Mouse (Mus musculus): Measurements from ENCODE around the gene Adamts9.
A peak's percentile ranks its signal among the peaks of the same experiment; 100 is the strongest.

The Adamts9 gene

DNA sequence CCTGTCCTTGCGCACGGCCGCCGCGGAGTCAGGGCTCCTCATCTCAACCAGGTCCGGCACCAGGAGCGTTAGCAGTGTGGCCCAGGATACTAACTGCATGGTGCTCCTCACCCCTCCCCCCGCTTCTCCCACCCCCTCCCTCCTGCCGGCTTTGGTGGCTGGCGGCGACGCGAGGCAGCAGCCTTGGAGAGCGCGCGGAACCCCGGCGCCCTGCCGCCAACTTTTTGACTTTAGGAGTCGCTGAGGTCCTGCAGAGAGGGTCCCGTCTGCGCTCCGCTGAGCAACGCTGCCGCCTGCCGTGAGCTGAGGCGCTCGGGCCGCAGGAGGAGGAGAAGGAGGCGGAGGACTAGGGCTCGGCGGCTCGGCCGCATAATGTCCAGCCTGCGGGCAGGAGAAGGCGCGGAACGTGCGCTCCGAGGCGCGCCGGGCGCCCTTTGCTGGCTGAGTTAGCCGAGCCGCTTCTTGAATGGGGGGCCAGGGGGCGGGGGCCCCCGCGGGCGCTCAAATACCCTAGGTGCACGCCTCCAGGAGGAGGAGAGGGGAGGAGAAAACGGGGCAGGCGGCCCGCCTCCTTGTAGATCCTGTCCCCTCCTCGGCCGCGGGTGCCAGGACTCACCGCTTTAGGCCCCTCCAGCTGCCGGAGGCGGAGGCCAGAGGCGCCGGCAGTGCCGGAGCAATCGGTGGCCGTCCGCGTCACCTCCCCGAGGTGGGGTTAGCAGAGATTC lies at the start of gene Adamts9:
Gene Adamts9 (minus strand): TSS at position 436 of the 725 bp plus-strand sequence.
- DNase-seq (ENCODE audit: low spot score in 2 of 2) = peak; percentile 53 to 79

DNA sequence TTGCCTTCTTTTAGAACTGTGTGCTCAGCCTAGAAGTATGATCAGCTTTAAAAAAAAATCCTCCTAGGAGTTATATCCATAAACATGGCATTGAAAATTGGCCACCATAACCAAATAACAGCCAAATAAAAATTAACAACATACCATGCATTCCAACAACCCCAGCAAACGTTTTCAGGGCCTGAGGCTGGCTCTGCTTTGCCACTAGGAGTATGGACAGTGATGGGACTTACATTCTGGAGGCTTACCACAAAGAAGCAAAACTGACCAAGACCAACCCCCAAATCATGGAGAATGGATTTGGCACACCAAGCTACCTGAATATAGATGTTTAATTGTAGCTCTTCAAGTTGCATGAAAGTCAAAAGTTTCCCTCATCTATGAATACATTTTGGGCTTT lies 48.3 kb upstream of the Adamts9 start:
- no peak for DNase-seq (ENCODE audit: low spot score in 2 of 2)

DNA sequence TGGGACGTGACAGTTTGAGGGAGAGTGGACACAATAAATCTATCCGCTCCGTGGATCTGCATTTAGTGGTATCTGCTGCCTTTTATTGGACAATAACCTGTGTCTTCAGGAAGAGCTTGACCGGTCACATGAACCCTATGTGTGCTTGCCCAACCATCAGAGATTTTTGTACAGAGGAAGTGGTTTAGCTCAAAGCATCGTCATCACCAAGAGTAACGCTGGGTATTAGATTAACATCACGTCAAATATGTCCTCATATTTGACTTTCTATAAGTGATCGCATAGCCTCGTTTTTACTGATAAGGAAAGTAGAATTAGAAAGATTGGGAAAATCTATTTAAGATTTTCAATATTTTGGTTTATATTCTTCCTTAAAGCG lies 45.3 kb upstream of the Adamts9 start:
- no peak for DNase-seq (ENCODE audit: low spot score in 2 of 2)

GRCm38 (mm10) chr6:92987846-92988619 lies 44.7 kb upstream of the Adamts9 start:
- DNase-seq (ENCODE audit: low spot score in 2 of 2) = no peak

DNA sequence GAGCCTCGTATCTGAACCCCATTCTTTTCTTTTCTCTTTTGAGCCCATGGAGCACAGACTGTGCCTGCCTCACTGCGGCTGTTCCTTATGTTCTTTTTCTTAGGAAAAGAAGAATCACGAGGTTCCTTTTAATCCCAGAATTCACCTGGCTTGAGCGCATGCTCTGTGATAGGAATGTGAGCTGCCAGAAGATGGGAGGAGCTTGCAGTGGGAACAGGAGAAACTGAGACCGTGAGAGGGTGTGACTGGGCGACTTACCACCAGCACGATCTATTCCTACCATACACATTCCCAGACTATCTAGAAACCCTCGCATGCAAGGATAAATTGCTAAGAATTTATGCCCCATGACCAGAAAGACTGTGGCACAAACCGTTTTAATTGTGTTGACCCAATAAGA lies 44.1 kb upstream of the Adamts9 start:
- DNase-seq (ENCODE audit: low spot score in 2 of 2) = no peak

DNA sequence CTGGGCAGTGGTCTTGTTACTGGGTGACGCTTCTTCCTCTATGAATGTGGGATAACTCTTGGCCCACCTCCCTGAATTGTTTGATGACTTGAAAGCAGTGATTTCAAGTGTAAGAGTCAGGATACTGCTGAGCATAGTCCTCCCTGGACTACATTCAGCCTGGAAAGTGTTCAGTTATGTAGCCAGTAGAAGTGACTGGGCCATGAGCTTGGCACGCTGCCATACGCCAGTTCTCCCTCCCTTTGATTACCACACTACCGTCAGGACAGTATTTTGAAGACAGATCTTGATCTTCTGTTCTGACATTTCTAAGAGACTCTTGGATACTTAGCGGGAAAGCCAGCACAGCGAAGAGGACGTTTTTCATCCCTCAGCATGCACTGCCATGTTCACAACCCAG lies 40.1 kb upstream of the Adamts9 start:
- no peak for DNase-seq (ENCODE audit: low spot score in 2 of 2)

DNA sequence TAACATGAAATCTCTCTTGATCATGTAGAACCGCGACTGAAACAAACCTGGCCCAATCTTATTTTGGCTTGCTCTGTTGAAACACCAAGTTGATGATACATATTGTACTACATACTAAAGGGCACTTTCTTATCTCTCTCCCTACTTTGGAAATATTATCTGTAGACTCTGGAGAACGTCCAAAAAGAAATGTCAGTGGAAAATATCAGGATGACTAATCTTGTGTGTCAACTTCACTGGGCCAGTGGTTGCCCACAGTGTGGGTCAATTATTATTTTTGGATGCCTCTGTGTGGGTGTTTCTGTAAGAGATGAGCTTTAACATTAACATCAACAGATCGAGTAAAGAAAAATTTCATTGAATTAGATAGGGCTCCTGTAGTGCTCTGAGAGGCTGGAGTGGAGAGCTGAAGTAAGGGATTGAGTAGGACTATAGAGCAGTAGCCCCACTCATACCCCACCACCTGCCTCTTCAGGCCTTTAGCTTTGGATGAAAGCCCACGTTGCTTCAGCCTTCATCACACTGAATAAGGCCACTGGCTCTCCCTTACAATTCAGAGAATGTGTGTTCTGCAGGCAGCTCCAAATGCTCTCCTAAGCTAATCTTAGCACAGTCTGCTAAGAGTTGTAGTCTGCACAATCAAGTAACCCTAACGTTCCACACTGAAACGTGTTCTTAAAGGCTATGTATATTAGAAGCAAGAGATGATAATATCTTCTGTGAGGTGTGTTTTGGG lies 38.3 kb upstream of the Adamts9 start:
- DNase-seq (ENCODE audit: low spot score in 2 of 2) = no peak

GRCm38 (mm10) chr6:92973340-92973739 lies 30.0 kb upstream of the Adamts9 start:
- no peak for DNase-seq (ENCODE audit: low spot score in 2 of 2)

- no peak for DNase-seq (ENCODE audit: low spot score in 2 of 2)
These were observed 25.4 kb upstream of the Adamts9 start for GRCm38 (mm10) chr6:92968718-92969117.

- no peak for DNase-seq (ENCODE audit: low spot score in 2 of 2)
These were observed 24.9 kb upstream of the Adamts9 start for GRCm38 (mm10) chr6:92968216-92968615.

GRCm38 (mm10) chr6:92962966-92963365 lies 19.7 kb upstream of the Adamts9 start:
- DNase-seq (ENCODE audit: low spot score in 2 of 2) = no peak

GRCm38 (mm10) chr6:92960997-92961396 lies 17.7 kb upstream of the Adamts9 start:
- DNase-seq (ENCODE audit: low spot score in 2 of 2) = no peak

DNA sequence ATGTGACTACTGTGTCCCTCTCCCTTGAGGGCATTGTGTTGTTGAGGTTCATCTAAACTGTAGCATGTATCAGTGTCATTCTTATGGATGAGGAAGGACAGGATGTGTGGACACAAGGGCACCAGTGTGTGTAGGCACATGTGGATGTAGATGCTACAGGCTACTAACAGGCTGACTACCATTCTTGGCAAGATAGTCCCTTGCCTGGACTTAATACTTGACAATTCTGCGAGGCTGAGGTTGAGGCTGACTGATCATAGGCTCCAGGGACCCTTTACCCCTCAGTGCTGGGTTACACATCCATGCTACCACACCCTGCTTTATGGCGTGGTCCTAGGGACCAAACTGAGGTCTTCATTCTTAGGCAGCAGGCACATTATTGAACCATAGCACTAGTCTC lies 16.1 kb upstream of the Adamts9 start:
- DNase-seq (ENCODE audit: low spot score in 2 of 2) = no peak

GRCm38 (mm10) chr6:92947337-92948042 lies 4.2 kb upstream of the Adamts9 start:
- no peak for DNase-seq (ENCODE audit: low spot score in 2 of 2)

- no peak for DNase-seq (ENCODE audit: low spot score in 2 of 2)
These were observed 1.4 kb upstream of the Adamts9 start for GRCm38 (mm10) chr6:92944711-92945110.

DNA sequence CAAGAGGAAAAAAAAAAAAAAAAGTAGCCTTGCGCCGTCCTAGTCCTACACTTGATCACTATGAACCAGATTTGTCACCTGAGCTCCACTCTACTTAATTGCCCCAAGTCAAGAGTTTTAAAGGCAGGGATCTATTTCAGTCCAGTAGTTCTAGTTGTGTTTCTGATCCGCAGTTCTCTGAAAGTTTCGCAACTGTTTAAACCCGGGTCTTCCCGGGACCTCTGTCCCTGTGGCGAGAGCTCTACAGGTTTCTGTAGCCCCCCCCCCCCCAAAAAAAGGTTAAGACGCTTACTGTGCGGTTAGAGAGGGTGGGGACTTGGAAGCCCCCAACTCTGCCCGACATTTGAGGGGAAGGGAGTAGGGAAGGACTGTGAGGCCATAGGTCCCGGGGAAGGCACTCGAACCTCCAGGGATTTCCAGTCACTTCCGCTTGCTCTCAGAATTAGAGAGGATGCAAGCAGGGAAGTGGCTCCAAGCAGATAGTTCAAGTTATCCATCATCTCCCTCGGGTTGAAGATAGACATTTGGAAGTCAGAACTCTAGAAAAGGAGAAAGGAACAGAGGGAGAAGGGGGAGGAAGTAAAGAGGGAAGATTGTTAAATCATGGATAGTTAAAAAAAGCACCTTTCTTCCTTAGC lies 875 bp upstream of the Adamts9 start:
- no peak for DNase-seq (ENCODE audit: low spot score in 2 of 2)

- peak in 1 of 2 experiments; percentile 28 for DNase-seq (ENCODE audit: low spot score in 2 of 2)
These were observed 1.4 kb downstream of the Adamts9 start for GRCm38 (mm10) chr6:92941756-92942420.

GRCm38 (mm10) chr6:92941281-92941731 lies 2.0 kb downstream of the Adamts9 start:
- peak; percentile 70 to 85 for DNase-seq (ENCODE audit: low spot score in 2 of 2)

GRCm38 (mm10) chr6:92940191-92941131 lies 2.8 kb downstream of the Adamts9 start:
- DNase-seq (ENCODE audit: low spot score in 2 of 2) = peak; percentile 29 to 46

DNA sequence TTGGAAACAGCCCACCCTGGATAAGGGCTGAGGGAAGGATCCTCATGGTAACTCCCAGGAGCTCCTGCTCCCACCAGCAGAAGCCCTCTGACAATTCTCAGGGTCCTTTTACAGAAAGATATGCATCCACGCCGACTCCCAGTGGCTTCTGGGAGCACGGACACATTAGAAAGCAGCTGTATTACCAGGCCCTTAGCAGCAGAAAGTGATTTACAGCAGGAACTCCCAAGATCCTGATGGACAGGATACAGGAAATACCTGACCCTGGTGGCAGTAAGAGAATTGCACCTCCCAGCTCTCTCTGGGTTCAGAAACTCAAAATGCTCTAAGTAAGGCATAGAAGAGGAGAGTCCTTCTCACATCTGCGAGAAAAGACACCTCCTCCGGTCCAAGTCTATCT lies 15.0 kb downstream of the Adamts9 start:
- DNase-seq (ENCODE audit: low spot score in 2 of 2) = no peak
